Mouse (Mus musculus): Measurements from ENCODE around the gene Ms4a4a. TPM values are rescaled to one million over a fixed set of nuclear protein-coding genes. Genes with fewer than 3 reads are reported as not detected.

Ms4a4a gene
- polyA plus RNA-seq (2015; fragmentation: Nextera tagmentation; extraction: Ambion mirVana): 8.6 and 9.3 TPM in 2 replicates

DNA sequence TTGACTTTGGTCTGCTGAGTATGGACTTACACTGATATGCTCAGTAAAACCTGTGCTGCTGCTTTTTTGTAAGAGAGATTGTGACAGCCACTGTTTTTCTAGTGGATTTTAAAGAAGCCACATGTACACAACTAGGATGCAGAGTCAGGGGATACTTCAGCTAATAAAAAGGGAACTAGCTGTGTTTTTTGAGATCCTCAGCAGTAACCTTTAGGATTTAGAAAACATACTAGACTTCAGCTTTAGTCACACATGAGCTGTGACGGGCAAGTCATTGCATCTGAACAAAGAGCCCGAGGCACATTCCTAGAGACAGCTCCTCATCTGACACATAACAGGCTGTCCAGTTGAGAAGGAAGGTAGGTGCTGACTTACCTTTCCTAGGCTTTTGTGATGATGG, at the start of gene Ms4a4a:
Gene Ms4a4a (plus strand): TSS at position 251 of the 400 bp plus-strand sequence.
- no peaks in the 10 kb centered on the region for H3K27me3 ChIP-seq (replicated peaks; ENCODE audit: control insufficient read depth, insufficient read depth, low read length)
- no peak within 1 kb of the TSS for H3K27ac ChIP-seq (ENCODE audit: low read depth, low read length)
- H3K4me3 ChIP-seq (ENCODE audit: low read depth, low read length): no peak within 1 kb of the TSS
- no peak within 1 kb of the TSS for H3K4me2 ChIP-seq (replicated peaks; ENCODE audit: low read depth)
- 86% methylated on average over 2 of the region's 2 CpGs for WGBS
- H3K36me3 ChIP-seq (ENCODE audit: control insufficient read depth, insufficient read depth): no peaks in the 10 kb centered on the region
- H3K4me1 ChIP-seq (replicated peaks; ENCODE audit: control insufficient read depth, insufficient read depth, low read length): no peaks in the 10 kb centered on the region
- H3K9me3 ChIP-seq (ENCODE audit: control insufficient read depth): no peaks in the 10 kb centered on the region
- no peak for TF ChIP-seq CTCF (IDR thresholded peaks at IDR 0.05; ENCODE audit: low read depth)
- H3K9ac ChIP-seq (ENCODE audit: low read depth, low read length): no peak within 1 kb of the TSS
- ATAC-seq: no peak

DNA sequence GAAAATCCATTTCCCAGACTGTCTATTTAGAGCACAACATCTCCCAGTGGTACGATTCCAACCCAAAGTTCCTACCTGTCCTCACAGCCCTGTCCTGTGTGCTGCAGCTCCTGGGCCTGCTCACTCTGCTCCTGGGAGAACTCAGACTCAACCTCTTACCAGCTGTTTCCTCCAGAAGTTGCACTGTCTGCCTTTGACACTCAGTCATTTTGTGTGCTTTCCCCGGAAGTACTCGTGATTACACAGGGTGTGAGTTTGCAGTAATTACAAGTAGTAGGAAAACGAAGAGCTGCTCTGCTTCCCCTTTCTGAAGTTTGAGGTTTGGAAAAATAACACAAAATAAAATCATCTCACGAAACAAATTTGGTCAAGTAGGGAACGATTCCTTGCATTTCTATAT, 39.4 kb upstream of the Ms4a4a start, which contains the start of gene Ms4a7:
Gene Ms4a7 (minus strand): TSS at position 215 of the 400 bp plus-strand sequence.
- WGBS: 80% methylated on average over 6 of the region's 6 CpGs
- no peaks in the 10 kb centered on the region for H3K9me3 ChIP-seq (ENCODE audit: control insufficient read depth)
- H3K27ac ChIP-seq (ENCODE audit: low read depth, low read length): no peak within 1 kb of the TSS
- no peak within 1 kb of the TSS for H3K4me2 ChIP-seq (replicated peaks; ENCODE audit: low read depth)
- no peaks in the 10 kb centered on the region for H3K36me3 ChIP-seq (ENCODE audit: control insufficient read depth, insufficient read depth)
- H3K4me1 ChIP-seq (replicated peaks; ENCODE audit: control insufficient read depth, insufficient read depth, low read length): no peaks in the 10 kb centered on the region
- no peaks in the 10 kb centered on the region for H3K27me3 ChIP-seq (replicated peaks; ENCODE audit: control insufficient read depth, insufficient read depth, low read length)
- no peak for TF ChIP-seq CTCF (IDR thresholded peaks at IDR 0.05; ENCODE audit: low read depth)
- ATAC-seq: no peak
- H3K9ac ChIP-seq (ENCODE audit: low read depth, low read length): no peak within 1 kb of the TSS
- H3K4me3 ChIP-seq (ENCODE audit: low read depth, low read length): no peak within 1 kb of the TSS

- Histone ChIP-seq H3K9ac (ENCODE audit: low read depth, low read length) (no peak overlapping the region), H3K4me1 (replicated peaks; ENCODE audit: control insufficient read depth, insufficient read depth, low read length) (no peaks in the 10 kb centered on the region), H3K36me3 (ENCODE audit: control insufficient read depth, insufficient read depth) (no peaks in the 10 kb centered on the region), H3K27ac (ENCODE audit: low read depth, low read length) (no peak overlapping the region), H3K4me2 (replicated peaks; ENCODE audit: low read depth) (no peak overlapping the region), H3K9me3 (ENCODE audit: control insufficient read depth) (no peaks in the 10 kb centered on the region), H3K27me3 (replicated peaks; ENCODE audit: control insufficient read depth, insufficient read depth, low read length) (no peaks in the 10 kb centered on the region), H3K4me3 (ENCODE audit: low read depth, low read length) (no peak overlapping the region)
- no peak for TF ChIP-seq CTCF (IDR thresholded peaks at IDR 0.05; ENCODE audit: low read depth)
- ATAC-seq: no peak
Observed at GRCm38 (mm10) chr19:11343147-11343546, 32.2 kb upstream of the Ms4a4a start.

DNA sequence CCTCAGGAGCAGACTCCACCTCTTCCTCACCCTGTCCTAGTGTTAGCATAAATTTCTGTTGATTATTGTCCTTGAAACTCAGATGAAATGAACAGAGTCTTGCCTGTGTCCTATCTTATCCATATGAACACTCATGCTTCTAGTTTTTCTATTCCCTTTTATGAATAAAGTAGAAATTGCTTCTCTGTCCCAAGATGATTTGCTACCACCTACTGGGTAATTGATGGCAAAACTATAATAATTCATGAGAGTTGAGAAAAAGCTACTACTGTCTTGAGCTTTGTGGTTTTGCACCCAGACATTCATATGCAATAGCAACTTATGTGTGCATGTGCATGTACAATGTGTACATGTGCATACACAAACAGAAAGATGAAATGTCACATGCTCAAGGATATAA, 31.3 kb upstream of the Ms4a4a start:
- no peaks in the 10 kb centered on the region for H3K36me3 ChIP-seq (ENCODE audit: control insufficient read depth, insufficient read depth)
- H3K9me3 ChIP-seq (ENCODE audit: control insufficient read depth): no peaks in the 10 kb centered on the region
- ATAC-seq: no peak
- H3K27ac ChIP-seq (ENCODE audit: low read depth, low read length): no peak overlapping the region
- H3K27me3 ChIP-seq (replicated peaks; ENCODE audit: control insufficient read depth, insufficient read depth, low read length): no peaks in the 10 kb centered on the region
- no peak overlapping the region for H3K4me3 ChIP-seq (ENCODE audit: low read depth, low read length)
- TF ChIP-seq CTCF (IDR thresholded peaks at IDR 0.05; ENCODE audit: low read depth): peak; percentile 57
- H3K4me1 ChIP-seq (replicated peaks; ENCODE audit: control insufficient read depth, insufficient read depth, low read length): no peaks in the 10 kb centered on the region
- H3K4me2 ChIP-seq (replicated peaks; ENCODE audit: low read depth): no peak overlapping the region
- no peak overlapping the region for H3K9ac ChIP-seq (ENCODE audit: low read depth, low read length)

DNA sequence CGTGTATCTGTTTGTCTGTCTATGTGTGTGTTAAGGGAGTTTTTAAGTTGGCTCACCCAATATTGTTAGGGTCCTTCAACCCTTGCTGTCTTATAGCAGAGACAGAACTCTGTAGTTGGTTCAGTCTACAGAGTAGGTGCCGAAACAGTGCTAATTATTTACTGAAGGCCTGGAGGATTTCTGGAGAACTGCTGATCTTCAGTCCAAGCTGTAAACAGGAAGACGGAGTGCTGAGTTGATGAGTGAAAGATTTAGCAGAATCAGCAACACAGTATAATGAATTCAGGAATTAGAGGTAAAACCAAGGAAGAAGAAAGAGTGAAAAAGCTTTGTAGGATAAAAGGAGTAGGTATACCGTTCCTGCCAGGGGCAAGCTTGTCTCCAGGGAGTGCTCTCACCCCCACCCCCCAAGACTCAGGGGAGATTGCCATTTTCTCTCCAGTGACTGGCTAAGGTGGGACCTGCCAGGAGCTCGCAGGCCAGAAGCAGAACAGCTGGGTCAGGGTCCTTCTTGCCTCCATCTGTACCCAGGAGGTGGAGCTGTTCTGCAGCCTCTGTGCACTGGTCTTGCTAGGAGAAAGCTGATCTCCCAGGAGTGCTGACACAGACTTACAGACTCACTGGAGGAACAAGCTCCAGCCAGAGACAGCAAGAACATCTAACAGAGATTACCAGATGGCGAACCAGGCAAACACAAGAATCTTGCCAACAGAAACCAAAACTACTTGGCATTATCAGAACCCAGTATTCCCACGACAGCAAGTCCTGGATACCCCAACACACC, 25.4 kb upstream of the Ms4a4a start:
- peak; percentile 65 for TF ChIP-seq CTCF (IDR thresholded peaks at IDR 0.05; ENCODE audit: low read depth)
- no peaks in the 10 kb centered on the region for H3K36me3 ChIP-seq (ENCODE audit: control insufficient read depth, insufficient read depth)
- H3K27ac ChIP-seq (ENCODE audit: low read depth, low read length): no peak overlapping the region
- H3K4me2 ChIP-seq (replicated peaks; ENCODE audit: low read depth): no peak overlapping the region
- no peaks in the 10 kb centered on the region for H3K4me1 ChIP-seq (replicated peaks; ENCODE audit: control insufficient read depth, insufficient read depth, low read length)
- no peaks in the 10 kb centered on the region for H3K27me3 ChIP-seq (replicated peaks; ENCODE audit: control insufficient read depth, insufficient read depth, low read length)
- H3K9me3 ChIP-seq (ENCODE audit: control insufficient read depth): no peaks in the 10 kb centered on the region
- H3K4me3 ChIP-seq (ENCODE audit: low read depth, low read length): no peak overlapping the region
- no peak overlapping the region for H3K9ac ChIP-seq (ENCODE audit: low read depth, low read length)
- WGBS: 52% methylated on average over 7 of the region's 7 CpGs
- ATAC-seq: no peak

DNA sequence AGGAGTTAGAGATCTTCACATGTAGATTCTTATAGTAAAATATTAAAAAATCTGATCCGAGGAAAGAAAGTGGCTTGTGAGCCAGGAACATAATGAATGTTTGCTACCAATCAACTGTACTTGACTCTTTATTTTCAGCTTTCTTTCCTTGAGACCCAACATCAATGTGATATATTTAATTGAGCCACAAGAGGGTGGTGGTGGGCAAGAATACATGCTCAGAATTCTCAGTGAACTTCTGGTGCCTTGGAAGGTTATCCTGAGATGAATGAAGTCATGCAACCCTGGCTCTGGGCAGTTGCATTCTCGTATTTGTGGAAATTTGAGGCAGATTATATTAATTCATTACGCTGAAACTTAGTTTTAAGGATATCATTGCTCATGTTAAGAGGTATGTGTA, 23.4 kb upstream of the Ms4a4a start:
- ATAC-seq: no peak
- Histone ChIP-seq H3K9ac (ENCODE audit: low read depth, low read length) (no peak overlapping the region), H3K9me3 (ENCODE audit: control insufficient read depth) (no peaks in the 10 kb centered on the region), H3K27ac (ENCODE audit: low read depth, low read length) (no peak overlapping the region), H3K27me3 (replicated peaks; ENCODE audit: control insufficient read depth, insufficient read depth, low read length) (no peaks in the 10 kb centered on the region), H3K4me2 (replicated peaks; ENCODE audit: low read depth) (no peak overlapping the region), H3K4me3 (ENCODE audit: low read depth, low read length) (no peak overlapping the region), H3K4me1 (replicated peaks; ENCODE audit: control insufficient read depth, insufficient read depth, low read length) (no peaks in the 10 kb centered on the region), H3K36me3 (ENCODE audit: control insufficient read depth, insufficient read depth) (no peaks in the 10 kb centered on the region)
- WGBS: 34% methylated on average over 3 of the region's 3 CpGs
- TF ChIP-seq CTCF (IDR thresholded peaks at IDR 0.05; ENCODE audit: low read depth): peak; percentile 62
